12 mouse cellular contexts compared by ENCODE assay signal in the genomic region with DNA sequence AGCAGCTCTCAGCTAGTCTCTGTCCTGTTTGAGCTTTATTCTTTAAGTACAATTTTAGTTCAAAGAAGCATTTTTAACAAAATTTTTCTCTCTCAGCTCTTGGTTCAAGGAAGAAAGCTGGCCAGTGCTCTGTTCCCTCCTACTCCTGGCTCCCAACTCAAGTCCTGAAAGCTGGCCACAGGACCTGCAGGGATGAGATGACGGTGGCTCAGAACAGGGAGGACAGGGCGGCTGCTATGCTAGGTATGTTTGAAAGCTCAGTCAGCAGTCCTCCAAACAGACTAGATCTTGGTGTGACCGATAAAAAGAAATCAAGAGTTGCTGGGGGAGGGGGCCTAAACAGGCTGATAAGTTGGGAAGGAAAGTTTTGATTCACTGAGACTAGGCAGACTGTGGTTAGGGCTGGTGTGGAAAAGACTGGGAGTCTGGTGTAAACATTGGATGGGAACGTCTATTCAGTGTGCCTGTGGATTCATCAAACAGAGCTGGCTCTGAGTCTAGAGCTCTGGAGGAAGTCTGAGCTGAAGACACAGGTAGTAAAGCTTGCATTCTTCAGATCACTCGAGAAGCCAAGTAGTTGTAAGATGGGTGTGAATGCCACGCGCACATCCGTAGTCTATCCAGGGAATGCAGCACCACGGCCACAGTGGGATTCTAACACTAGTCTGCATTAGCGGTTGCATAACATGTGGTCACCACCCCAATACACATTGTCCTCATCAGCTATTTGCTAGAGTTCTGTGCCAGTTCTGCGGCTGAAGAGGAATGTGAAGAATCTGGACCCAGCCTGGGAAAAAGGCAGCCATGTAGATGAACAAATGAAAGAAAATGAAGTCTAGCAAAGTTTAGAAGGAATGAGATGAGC. TPM values are rescaled to one million over a fixed set of nuclear protein-coding genes. Genes with fewer than 3 reads are reported as not detected.
DNase-seq lines count a peak whose midpoint lies in the region; ATAC-seq and TF ChIP-seq lines count a peak whose summit lies in the region.
"Had no signal": no experiment of that assay in that cellular context is flagged by ENCODE, and none has a peak within 500 bp of the region (broad histone marks: within the 10 kb centered on the region; RNA-seq: fewer than 3 reads in every experiment).

No protein-coding gene starts in this region.

- no peak overlapping the region for H3K9ac ChIP-seq in liver, adult 2 months (ENCODE audit: low read depth, low read length)
- no peak overlapping the region for H3K9ac ChIP-seq in liver, embryonic 11.5 days (ENCODE audit: low read depth, low read length)
- H3K9ac ChIP-seq in heart, adult 2 months (ENCODE audit: low read depth, low read length): no peak overlapping the region
- no peak overlapping the region for H3K9ac ChIP-seq in limb, embryonic 14.5 days (ENCODE audit: low read depth, low read length, severe bottlenecking)
- H3K9ac ChIP-seq: hindbrain, embryonic 14.5 days had no signal

- no peak for TF ChIP-seq POLR2A in liver, adult 2 months (IDR thresholded peaks at IDR 0.05; ENCODE audit: extremely low read depth, insufficient read depth, low read length)
- peak; percentile 45; the same call in 1 of the 2 replicates for TF ChIP-seq POLR2A in heart, adult 2 months (IDR thresholded peaks at IDR 0.05; ENCODE audit: insufficient read depth, low read depth, low read length)
- no peak for TF ChIP-seq POLR2A in limb, embryonic 14.5 days (IDR thresholded peaks at IDR 0.05; ENCODE audit: borderline replicate concordance, extremely low read depth, insufficient read depth, insufficient read length)

- peak overlapping the region; percentile 57 for H3K27ac ChIP-seq in liver, adult 2 months (replicated peaks; ENCODE audit: insufficient read depth, low read depth, low read length)
- no peak overlapping the region for H3K27ac ChIP-seq in liver, embryonic 11.5 days (ENCODE audit: low read depth, low read length)
- peak overlapping the region; percentile 51 for H3K27ac ChIP-seq in heart, adult 2 months
- peak overlapping the region; percentile 30 for H3K27ac ChIP-seq in limb, embryonic 14.5 days (replicated peaks; ENCODE audit: low read depth, low read length)
- H3K27ac ChIP-seq: hindbrain, embryonic 14.5 days had no signal

- no peaks in the 10 kb centered on the region for H3K27me3 ChIP-seq in liver, adult 2 months (ENCODE audit: control insufficient read depth, insufficient read depth, low read length)
- no peaks in the 10 kb centered on the region for H3K27me3 ChIP-seq in liver, embryonic 11.5 days (replicated peaks; ENCODE audit: control insufficient read depth, insufficient read depth, low read length)
- H3K27me3 ChIP-seq in heart, adult 2 months (ENCODE audit: control insufficient read depth, insufficient read depth, low read length): no peaks in the 10 kb centered on the region
- H3K27me3 ChIP-seq in limb, embryonic 14.5 days (ENCODE audit: control insufficient read depth, insufficient read depth, low read length): no peaks in the 10 kb centered on the region

- no peak for ATAC-seq in liver, embryonic 11.5 days (replicated peaks; ENCODE audit: low FRiP score)
- peak; percentile 44; the same call in 1 of the 2 replicates for ATAC-seq in limb, embryonic 14.5 days (ENCODE audit: low FRiP score, low read depth)
- ATAC-seq in activated CD4-positive, CD25-positive, alpha-beta regulatory T cell, adult 4 months: no peak

- no peaks in the 10 kb centered on the region for H3K9me3 ChIP-seq in liver, embryonic 11.5 days (ENCODE audit: control insufficient read depth, low read length)
- no peaks in the 10 kb centered on the region for H3K9me3 ChIP-seq in limb, embryonic 14.5 days (ENCODE audit: control insufficient read depth, low read length)

- no peaks in the 10 kb centered on the region for H3K79me2 ChIP-seq in liver, adult 2 months (ENCODE audit: control insufficient read depth, insufficient read depth, low read length)
- no peaks in the 10 kb centered on the region for H3K79me2 ChIP-seq in heart, adult 2 months (replicated peaks; ENCODE audit: control insufficient read depth, insufficient read depth, low read length)

- no peak overlapping the region for H3K4me2 ChIP-seq in liver, embryonic 11.5 days
- H3K4me2 ChIP-seq in limb, embryonic 14.5 days (replicated peaks; ENCODE audit: low read depth, low read length, severe bottlenecking): no peak overlapping the region
- H3K4me2 ChIP-seq: hindbrain, embryonic 14.5 days had no signal

- H3K36me3 ChIP-seq in liver, adult 2 months (ENCODE audit: control insufficient read depth, insufficient read depth, low read length): no peaks in the 10 kb centered on the region
- H3K36me3 ChIP-seq in liver, embryonic 11.5 days (ENCODE audit: control insufficient read depth, insufficient read depth, low read length): no peaks in the 10 kb centered on the region
- H3K36me3 ChIP-seq in heart, adult 2 months (ENCODE audit: control insufficient read depth, insufficient read depth, low read length): 0 out of 2 replicates have a peak, but pooled peaks cover 2% of the 10 kb centered on the region
- H3K36me3 ChIP-seq in limb, embryonic 14.5 days (ENCODE audit: control insufficient read depth, insufficient read depth, low read length): no peaks in the 10 kb centered on the region

- H3K4me3 ChIP-seq in liver, adult 2 months (ENCODE audit: insufficient read depth, low read depth, low read length): no peak overlapping the region
- no peak overlapping the region for H3K4me3 ChIP-seq in liver, embryonic 11.5 days (ENCODE audit: low read depth, low read length)
- no peak overlapping the region for H3K4me3 ChIP-seq in heart, adult 2 months
- H3K4me3 ChIP-seq in limb, embryonic 14.5 days (replicated peaks; ENCODE audit: low read length): no peak overlapping the region

- no peak for TF ChIP-seq CTCF in liver, adult 2 months (IDR thresholded peaks at IDR 0.05; ENCODE audit: low read depth, low read length)
- TF ChIP-seq CTCF in heart, adult 2 months (IDR thresholded peaks at IDR 0.05): no peak

- WGBS in liver, adult 2 months: 70% methylated on average over 11 of the region's 11 CpGs
- 74% methylated on average over 11 of the region's 11 CpGs for WGBS in liver, embryonic 11.5 days
- WGBS in heart, adult 2 months: 64% methylated on average over 11 of the region's 11 CpGs
- 74% methylated on average over 11 of the region's 11 CpGs for WGBS in limb, embryonic 14.5 days

- DNase-seq in liver, adult 2 months (ENCODE audit: extremely low read depth, low read depth, low spot score): peak; percentile 22
- DNase-seq in liver, embryonic 11.5 days (ENCODE audit: low spot score): no peak
- DNase-seq in heart, adult 2 months: peak; percentile 52 to 69
- DNase-seq in limb, embryonic 14.5 days (ENCODE audit: low spot score): peak; percentile 45
- DNase-seq in testis, postnatal 14 days (ENCODE audit: low spot score): peak; percentile 41
- no peak for DNase-seq in B cell, adult 2 months
- DNase-seq in left cerebral cortex, postnatal 25 days (ENCODE audit: low spot score in 2 of 2): no peak
- DNase-seq: cerebellum, postnatal 36 days; right cerebral cortex, postnatal 14 days had no signal

- intact Hi-C loops in heart, adult 2 months (cut with DNase I): no loop called here
- intact Hi-C loops in left cerebral cortex, postnatal 25 days (cut with DNase I): no loop called here

- TF ChIP-seq EP300 in heart, adult 2 months (IDR thresholded peaks at IDR 0.05; ENCODE audit: insufficient read depth, low read depth, low read length): peak; percentile 81

- H3K4me1 ChIP-seq in liver, adult 2 months (ENCODE audit: control insufficient read depth, insufficient read depth, low read length): 0 out of 2 replicates have a peak, but pooled peaks cover 1% of the 10 kb centered on the region
- H3K4me1 ChIP-seq in liver, embryonic 11.5 days (replicated peaks; ENCODE audit: control insufficient read depth, insufficient read depth, low read length): 0 out of 2 replicates have a peak, but pooled peaks cover 4% of the 10 kb centered on the region
- H3K4me1 ChIP-seq in heart, adult 2 months (ENCODE audit: control insufficient read depth, insufficient read depth, low read length): peaks cover 11% of the 10 kb centered on the region
- no peaks in the 10 kb centered on the region for H3K4me1 ChIP-seq in limb, embryonic 14.5 days (ENCODE audit: control insufficient read depth, insufficient read depth, low read length)

RNA-seq across cellular contexts. Expression of a gene that starts 53.3 kb away (rescaled TPM):
- total RNA-seq in liver, adult 2 months (2014; rRNA removed): 4.8 and 5.7 TPM in 2 replicates
- 3.6 and 5.9 TPM in 2 replicates for polyA plus RNA-seq in liver, adult 2 months (2012; rRNA removed)
- polyA plus RNA-seq in liver, embryonic 11.5 days (2014; fragmentation: Nextera tagmentation; extraction: Ambion mirVana): 72.7 and 75.2 TPM in 2 replicates
- 10 to 100 TPM in 1 of 2 experiments, 1 to 10 TPM in 1; 7.9 to 10.3 TPM for total RNA-seq in heart, adult 2 months (2021)
- 4.8 and 7.7 TPM in 2 replicates for polyA plus RNA-seq in heart, adult 2 months (2012; rRNA removed)
- 32.5 and 36.2 TPM in 2 replicates for polyA plus RNA-seq in limb, embryonic 14.5 days (2012; rRNA removed)
- 57.2 and 57.4 TPM in 2 replicates for polyA plus RNA-seq in limb, embryonic 14.5 days (2014; fragmentation: Nextera tagmentation; extraction: Ambion mirVana)
- 10 to 100 TPM; 15.8 to 19.8 TPM for total RNA-seq in left cerebral cortex, postnatal 25 days (2021)
- 10 to 100 TPM; 56.3 to 76.7 TPM for polyA plus RNA-seq in activated CD4-positive, CD25-positive, alpha-beta regulatory T cell, adult 4 months (2017; shearing (Covaris generic))

RNA-seq across cellular contexts. Expression of a gene that starts 53.6 kb away (rescaled TPM):
- 0.13 and 0.46 TPM in 2 replicates for total RNA-seq in liver, adult 2 months (2014; rRNA removed)
- 0.12 and 0.18 TPM in 2 replicates for polyA plus RNA-seq in liver, adult 2 months (2012; rRNA removed)
- polyA plus RNA-seq in liver, embryonic 11.5 days (2014; fragmentation: Nextera tagmentation; extraction: Ambion mirVana): 0.40 and 0.64 TPM in 2 replicates
- total RNA-seq in heart, adult 2 months (2021): 1 to 10 TPM; 1.3 to 1.6 TPM
- 0.92 and 0.94 TPM in 2 replicates for polyA plus RNA-seq in heart, adult 2 months (2012; rRNA removed)
- 0.50 and 0.59 TPM in 2 replicates for polyA plus RNA-seq in limb, embryonic 14.5 days (2012; rRNA removed)
- polyA plus RNA-seq in limb, embryonic 14.5 days (2014; fragmentation: Nextera tagmentation; extraction: Ambion mirVana): 0.22 and 0.74 TPM in 2 replicates
- 1 to 10 TPM in 1 of 2 experiments, under 1 TPM in 1; 0.62 to 1.1 TPM for total RNA-seq in left cerebral cortex, postnatal 25 days (2021)
- 1 to 10 TPM; 1.1 to 2.0 TPM for polyA plus RNA-seq in activated CD4-positive, CD25-positive, alpha-beta regulatory T cell, adult 4 months (2017; shearing (Covaris generic))
- total RNA-seq: megakaryocyte progenitor cell, adult 5-6 weeks had no signal

Comparison
In these comparisons a context has a peak if more than half of its experiments do, and no peak if none do; other contexts are left out.
1. DNase-seq: peak in liver, adult 2 months (single experiment), heart, adult 2 months (2 of 2), limb, embryonic 14.5 days (single experiment) and testis, postnatal 14 days (single experiment); none in liver, embryonic 11.5 days (single experiment), B cell, adult 2 months (0 of 2) and left cerebral cortex, postnatal 25 days (0 of 2).